Mouse (Mus musculus) cerebellum, postnatal 4 days (tissue): ENCODE measurements around the gene Mgat5.

Experiments used
- DNase-seq, 2 experiments: peaks; one replicate each; pipeline ENCODE4 v3.0.0; 2022; ENCODE audit warnings: low spot score in 2 of 2, mixed read lengths in 1 of 2

Gene Mgat5

GRCm38 (mm10) chr1:127305582-127305981 lies 100.8 kb downstream of the Mgat5 start:
- DNase-seq: no peak

GRCm38 (mm10) chr1:127306024-127306771 lies 101.4 kb downstream of the Mgat5 start:
- no peak for DNase-seq

- DNase-seq: no peak
These were observed 102.5 kb downstream of the Mgat5 start for GRCm38 (mm10) chr1:127307361-127307760.

GRCm38 (mm10) chr1:127308207-127308725 lies 103.5 kb downstream of the Mgat5 start:
- DNase-seq: no peak

- DNase-seq: no peak
These were observed 104.3 kb downstream of the Mgat5 start for GRCm38 (mm10) chr1:127308989-127309701.

- no peak for DNase-seq
These were observed 105.2 kb downstream of the Mgat5 start for GRCm38 (mm10) chr1:127310011-127310410.

- no peak for DNase-seq
These were observed 105.9 kb downstream of the Mgat5 start for GRCm38 (mm10) chr1:127310703-127311102.

- DNase-seq: no peak
These were observed 109.0 kb downstream of the Mgat5 start for GRCm38 (mm10) chr1:127313652-127314350.

- DNase-seq: no peak
These were observed 111.2 kb downstream of the Mgat5 start for GRCm38 (mm10) chr1:127315763-127316627.

GRCm38 (mm10) chr1:127316651-127317050 lies 111.8 kb downstream of the Mgat5 start:
- DNase-seq: no peak

- DNase-seq: no peak
These were observed 112.7 kb downstream of the Mgat5 start for GRCm38 (mm10) chr1:127317541-127317940.

GRCm38 (mm10) chr1:127318486-127318885 lies 113.7 kb downstream of the Mgat5 start:
- no peak for DNase-seq

GRCm38 (mm10) chr1:127319768-127320167 lies 115.0 kb downstream of the Mgat5 start:
- no peak for DNase-seq

- no peak for DNase-seq
These were observed 116.1 kb downstream of the Mgat5 start for GRCm38 (mm10) chr1:127320956-127321355.

GRCm38 (mm10) chr1:127321638-127322037 lies 116.8 kb downstream of the Mgat5 start:
- no peak for DNase-seq

GRCm38 (mm10) chr1:127322169-127322805 lies 117.5 kb downstream of the Mgat5 start:
- no peak for DNase-seq

- DNase-seq: no peak
These were observed 120.9 kb downstream of the Mgat5 start for GRCm38 (mm10) chr1:127325601-127326198.

- DNase-seq: no peak
These were observed 123.0 kb downstream of the Mgat5 start for GRCm38 (mm10) chr1:127327773-127328172.

GRCm38 (mm10) chr1:127328354-127328875 lies 123.6 kb downstream of the Mgat5 start:
- no peak for DNase-seq

- DNase-seq: no peak
These were observed 125.0 kb downstream of the Mgat5 start for GRCm38 (mm10) chr1:127329810-127330209.
